Comparison of ENCODE assay signal across 8 mouse cellular contexts in the genomic region with DNA sequence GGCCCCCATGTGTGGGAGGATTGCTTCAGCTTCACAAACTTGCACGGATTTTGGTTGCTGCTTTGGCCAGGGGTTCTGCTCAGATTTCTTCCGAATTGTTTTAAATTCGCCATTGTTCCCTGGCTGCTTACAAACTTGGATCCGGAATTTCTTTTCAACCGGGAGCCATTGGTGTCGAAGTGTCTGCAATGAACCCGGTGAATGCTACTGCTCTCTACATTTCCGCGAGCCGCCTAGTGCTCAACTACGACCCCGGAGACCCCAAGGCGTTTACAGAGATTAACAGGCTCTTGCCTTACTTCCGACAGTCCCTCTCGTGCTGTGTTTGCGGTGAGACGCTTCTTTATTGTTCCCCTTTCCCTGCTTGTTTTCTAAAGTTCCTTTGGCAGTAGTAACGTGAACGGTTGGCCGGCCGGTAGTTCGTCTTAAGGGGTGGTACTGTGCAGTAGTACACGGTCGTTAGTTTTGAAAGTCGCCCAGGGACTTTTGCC. TPM values are rescaled to one million over a fixed set of nuclear protein-coding genes. Genes with fewer than 3 reads are reported as not detected.
DNase-seq lines count a peak whose midpoint lies in the region; ATAC-seq lines count a peak whose summit lies in the region.

No protein-coding gene starts in this region.

- WGBS in forebrain, embryonic 15.5 days: under 1% methylated on average over 25 of the region's 25 CpGs
- 0% methylated on average over 25 of the region's 25 CpGs for WGBS in lung, embryonic 15.5 days

- no peaks in the 10 kb centered on the region for H3K9me3 ChIP-seq in forebrain, embryonic 15.5 days
- H3K9me3 ChIP-seq in lung, embryonic 15.5 days: no peaks in the 10 kb centered on the region

- H3K4me3 ChIP-seq in forebrain, embryonic 15.5 days: peak overlapping the region; percentile 93
- H3K4me3 ChIP-seq in lung, embryonic 15.5 days: peak overlapping the region; percentile 73

- H3K36me3 ChIP-seq in forebrain, embryonic 15.5 days: no peaks in the 10 kb centered on the region
- no peaks in the 10 kb centered on the region for H3K36me3 ChIP-seq in lung, embryonic 15.5 days

- H3K4me1 ChIP-seq in forebrain, embryonic 15.5 days: peaks cover 44% of the 10 kb centered on the region
- H3K4me1 ChIP-seq in lung, embryonic 15.5 days: peaks cover 30% of the 10 kb centered on the region

- H3K9ac ChIP-seq in forebrain, embryonic 15.5 days (replicated peaks): peak overlapping the region; percentile 100
- H3K9ac ChIP-seq in lung, embryonic 15.5 days: peak overlapping the region; percentile 98

- DNase-seq in B cell, adult 2 months: peak; percentile 57 to 62
- peak; percentile 66 for DNase-seq in MEL-GATA-1-ER (ENCODE audit: extremely low read depth, low read depth)
- DNase-seq in kidney, adult 11 months: peak; percentile 29
- peak; percentile 42 for DNase-seq in retina, embryonic 14.5 days (ENCODE audit: low spot score)
- no peak for DNase-seq in layer of hippocampus, postnatal 25 days (ENCODE audit: extremely low spot score in 1 of 2, low spot score in 1 of 2)

- ATAC-seq in forebrain, embryonic 15.5 days (replicated peaks): no peak
- no peak for ATAC-seq in lung, embryonic 15.5 days (ENCODE audit: borderline replicate concordance, extremely low read depth, low FRiP score, low TSS enrichment)
- no peak for ATAC-seq in erythroid progenitor cell, adult 5-6 weeks (replicated peaks; ENCODE audit: low FRiP score, poor library complexity, severe bottlenecking)

- H3K27me3 ChIP-seq in forebrain, embryonic 15.5 days: no peaks in the 10 kb centered on the region
- H3K27me3 ChIP-seq in lung, embryonic 15.5 days: no peaks in the 10 kb centered on the region

- peak overlapping the region; percentile 72 for H3K4me2 ChIP-seq in forebrain, embryonic 15.5 days (replicated peaks)
- H3K4me2 ChIP-seq in lung, embryonic 15.5 days: peak overlapping the region; percentile 65

- H3K27ac ChIP-seq in forebrain, embryonic 15.5 days (replicated peaks): peak overlapping the region; percentile 100
- peak overlapping the region; percentile 99 for H3K27ac ChIP-seq in lung, embryonic 15.5 days

RNA-seq across cellular contexts. Expression of a gene that starts 1.2 kb away (rescaled TPM):
- polyA plus RNA-seq in forebrain, embryonic 15.5 days (2015; fragmentation: Nextera tagmentation; extraction: Ambion mirVana): 6.0 and 6.7 TPM in 2 replicates
- polyA plus RNA-seq in lung, embryonic 15.5 days (2015; fragmentation: Nextera tagmentation; extraction: Ambion mirVana): 5.9 and 6.8 TPM in 2 replicates
- total RNA-seq in erythroid progenitor cell, adult 5-6 weeks (2015; ENCODE audit: low replicate concordance): 59.1 and 74.6 TPM in 2 replicates
- total RNA-seq in erythroid progenitor cell, adult 5-6 weeks (2017; ENCODE audit: low replicate concordance): 51.0 and 59.3 TPM in 2 replicates
- 10 to 100 TPM; 61.5 to 66.9 TPM for total RNA-seq in layer of hippocampus, postnatal 25 days (2021)

RNA-seq across cellular contexts. Expression of a gene that starts 40.4 kb away (rescaled TPM):
- 21.7 and 22.7 TPM in 2 replicates for polyA plus RNA-seq in forebrain, embryonic 15.5 days (2015; fragmentation: Nextera tagmentation; extraction: Ambion mirVana)
- 22.7 and 23.2 TPM in 2 replicates for polyA plus RNA-seq in lung, embryonic 15.5 days (2015; fragmentation: Nextera tagmentation; extraction: Ambion mirVana)
- 5.9 and 10.8 TPM in 2 replicates for total RNA-seq in erythroid progenitor cell, adult 5-6 weeks (2015; ENCODE audit: low replicate concordance)
- 7.8 and 8.2 TPM in 2 replicates for total RNA-seq in erythroid progenitor cell, adult 5-6 weeks (2017; ENCODE audit: low replicate concordance)
- total RNA-seq in layer of hippocampus, postnatal 25 days (2021): 10 to 100 TPM; 44.7 to 45.6 TPM

Comparison
In these comparisons a context has a peak if more than half of its experiments do, and no peak if none do; other contexts are left out.
1. DNase-seq: peak in B cell, adult 2 months (2 of 2), MEL-GATA-1-ER (single experiment), kidney, adult 11 months (single experiment) and retina, embryonic 14.5 days (single experiment); none in layer of hippocampus, postnatal 25 days (0 of 2).